Mouse (Mus musculus): ENCODE data around the gene Gm20708. TPM values are rescaled to one million over a fixed set of nuclear protein-coding genes. Genes with fewer than 3 reads are reported as not detected.

The Gm20708 gene
- polyA plus RNA-seq, 1 experiment, result not detected

DNA sequence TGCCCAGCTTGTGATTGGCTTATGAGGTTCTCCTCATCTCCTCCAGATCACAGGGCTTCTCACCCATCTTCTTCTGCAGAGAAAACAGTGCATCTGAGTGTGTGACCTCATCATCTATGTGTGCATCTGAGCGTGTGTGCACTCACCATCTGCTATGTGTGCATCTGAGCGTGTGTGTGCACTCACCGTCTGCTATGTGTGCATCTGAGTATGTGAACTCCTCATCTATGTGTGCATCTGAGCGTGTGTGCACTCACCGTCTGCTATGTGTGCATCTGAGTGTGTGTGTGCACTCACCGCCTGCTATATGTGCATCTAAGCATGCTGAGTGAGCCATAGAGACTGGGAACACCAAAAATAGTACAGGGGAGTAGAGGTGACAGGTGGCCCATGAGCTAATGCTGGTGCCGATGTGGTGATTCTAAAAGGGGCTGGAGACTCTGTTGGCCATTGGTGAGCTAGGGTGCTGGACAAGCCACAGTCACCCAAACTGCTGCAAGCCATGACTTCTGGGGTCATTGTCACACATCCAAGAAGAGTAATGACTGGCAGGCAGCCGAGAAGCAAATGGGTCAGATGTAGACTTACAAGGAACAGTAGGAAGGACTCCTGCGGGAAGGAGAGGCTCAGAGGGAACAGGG, 71.0 kb downstream of the Gm20708 start:
- no peak for DNase-seq (ENCODE audit: low read depth, low spot score)
- WGBS, result 91% methylated on average over 9 of the region's 9 CpGs

DNA sequence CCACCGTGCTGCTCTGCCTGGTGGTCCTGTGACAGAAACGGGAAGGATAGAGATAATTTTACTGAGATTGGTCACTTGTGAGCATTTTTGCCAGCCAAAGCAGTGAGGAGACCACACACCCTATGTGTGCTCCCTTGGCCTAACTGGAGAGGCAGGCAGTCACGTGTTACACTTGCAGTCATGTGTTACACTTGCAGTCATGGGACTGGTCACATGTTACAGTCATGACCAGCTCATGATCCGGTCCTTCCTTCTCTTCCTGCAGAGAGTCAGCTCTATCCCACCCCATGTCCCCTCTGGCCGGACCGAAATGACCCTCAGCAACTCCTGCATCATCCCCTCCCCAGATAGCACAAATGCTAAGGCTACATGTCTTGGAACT, 71.5 kb downstream of the Gm20708 start:
- DNase-seq (ENCODE audit: low read depth, low spot score), result no peak
- 83% methylated on average over 6 of the region's 6 CpGs for WGBS

DNA sequence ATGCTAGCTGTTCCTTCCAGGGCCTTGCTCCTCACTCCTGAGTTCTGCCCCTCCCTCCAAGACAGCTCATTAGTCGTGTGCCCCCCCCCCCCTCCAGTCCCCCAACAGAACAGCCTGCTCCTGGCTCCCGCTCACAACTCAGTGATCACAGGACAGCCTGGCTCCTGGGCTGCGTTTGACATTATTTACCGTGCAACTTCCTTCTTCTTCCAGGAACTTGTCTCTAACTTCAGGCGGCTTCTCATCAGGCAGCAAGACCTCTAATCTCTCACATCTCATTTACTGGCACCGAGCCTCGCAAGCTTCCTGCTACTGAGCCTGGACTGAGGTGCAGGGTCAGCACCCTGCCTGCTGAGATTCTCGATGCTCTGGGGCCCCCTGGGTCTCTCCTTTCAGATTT, 72.3 kb downstream of the Gm20708 start:
- WGBS, result 4% methylated on average over 8 of the region's 8 CpGs
- DNase-seq (ENCODE audit: low read depth, low spot score), result peak; percentile 35

DNA sequence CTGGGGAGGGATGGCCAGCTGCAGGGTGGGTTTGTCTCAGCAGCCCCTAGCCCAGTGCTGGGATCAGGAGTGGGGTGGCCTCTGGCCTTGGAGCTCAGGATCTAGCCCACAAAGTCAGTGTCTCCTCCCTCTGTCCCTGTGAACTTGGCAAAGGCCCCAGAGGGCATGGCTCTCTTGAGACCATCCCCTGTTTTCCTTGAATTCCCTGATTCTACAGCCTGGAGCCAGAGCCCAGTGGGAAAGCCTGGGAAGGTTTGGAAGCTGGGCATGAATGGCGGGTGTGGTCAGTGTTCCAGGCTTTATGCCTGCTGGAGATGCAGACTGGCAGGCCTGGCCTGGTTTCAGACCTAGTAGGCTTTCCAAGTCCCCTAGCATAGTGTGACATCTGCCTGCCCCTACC, 72.7 kb downstream of the Gm20708 start:
- 52% methylated on average over 1 of the region's 1 CpGs for WGBS
- DNase-seq (ENCODE audit: low read depth, low spot score), result no peak

DNA sequence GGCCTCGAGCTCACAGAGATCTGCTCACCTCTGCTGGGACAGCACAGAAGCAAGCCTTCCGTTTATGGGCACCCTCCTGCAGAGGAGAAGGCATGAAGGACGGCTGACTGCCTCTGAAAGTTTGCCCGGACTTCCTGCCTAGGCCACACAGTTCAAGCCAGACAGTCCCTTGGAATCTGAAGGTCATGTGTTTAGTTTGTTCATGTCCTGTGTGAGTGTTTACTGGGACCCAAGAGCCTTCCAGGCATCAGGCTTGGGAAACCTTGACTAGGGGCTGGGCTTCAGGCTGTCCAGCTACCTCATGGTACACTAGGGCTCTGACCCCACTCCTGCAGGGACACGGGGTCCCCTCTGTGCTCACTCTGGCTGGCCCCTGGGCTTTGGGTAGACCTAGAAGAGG, 76.5 kb downstream of the Gm20708 start:
- WGBS, result 65% methylated on average over 5 of the region's 5 CpGs
- no peak for DNase-seq (ENCODE audit: low read depth, low spot score)

DNA sequence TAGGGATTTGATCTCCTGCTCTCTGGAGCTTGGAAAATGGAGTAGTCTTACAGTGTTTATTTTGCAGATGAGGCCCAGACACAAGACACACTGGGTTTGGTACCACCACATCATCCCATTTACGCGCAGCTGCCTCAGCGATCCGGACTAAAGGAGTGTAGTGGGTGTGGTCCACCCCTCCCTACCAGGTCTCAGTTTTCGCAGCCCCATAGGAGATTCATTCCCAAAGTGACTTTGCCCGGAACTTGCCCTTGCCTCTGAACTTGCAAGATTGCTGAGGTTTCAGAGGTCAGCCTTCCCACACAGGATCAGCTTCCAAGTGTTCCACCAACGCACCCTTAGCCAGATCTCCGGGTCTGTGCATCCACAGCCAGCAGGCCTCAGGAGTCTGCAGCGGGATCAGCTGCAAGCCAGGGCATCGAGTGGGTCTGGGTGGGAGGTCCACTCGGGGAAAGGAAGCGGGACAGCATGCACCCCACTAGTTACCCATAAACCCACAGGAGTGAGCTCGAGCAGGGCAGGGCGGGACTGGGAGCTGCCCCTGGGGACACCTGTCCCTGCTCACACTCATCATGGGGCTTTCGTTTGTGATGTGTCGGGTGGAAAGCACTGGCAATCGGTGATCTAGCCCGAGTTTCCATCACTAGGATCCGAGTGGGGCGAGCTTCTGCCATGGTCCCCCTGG, 78.8 kb downstream of the Gm20708 start:
- WGBS, result 33% methylated on average over 20 of the region's 20 CpGs

DNA sequence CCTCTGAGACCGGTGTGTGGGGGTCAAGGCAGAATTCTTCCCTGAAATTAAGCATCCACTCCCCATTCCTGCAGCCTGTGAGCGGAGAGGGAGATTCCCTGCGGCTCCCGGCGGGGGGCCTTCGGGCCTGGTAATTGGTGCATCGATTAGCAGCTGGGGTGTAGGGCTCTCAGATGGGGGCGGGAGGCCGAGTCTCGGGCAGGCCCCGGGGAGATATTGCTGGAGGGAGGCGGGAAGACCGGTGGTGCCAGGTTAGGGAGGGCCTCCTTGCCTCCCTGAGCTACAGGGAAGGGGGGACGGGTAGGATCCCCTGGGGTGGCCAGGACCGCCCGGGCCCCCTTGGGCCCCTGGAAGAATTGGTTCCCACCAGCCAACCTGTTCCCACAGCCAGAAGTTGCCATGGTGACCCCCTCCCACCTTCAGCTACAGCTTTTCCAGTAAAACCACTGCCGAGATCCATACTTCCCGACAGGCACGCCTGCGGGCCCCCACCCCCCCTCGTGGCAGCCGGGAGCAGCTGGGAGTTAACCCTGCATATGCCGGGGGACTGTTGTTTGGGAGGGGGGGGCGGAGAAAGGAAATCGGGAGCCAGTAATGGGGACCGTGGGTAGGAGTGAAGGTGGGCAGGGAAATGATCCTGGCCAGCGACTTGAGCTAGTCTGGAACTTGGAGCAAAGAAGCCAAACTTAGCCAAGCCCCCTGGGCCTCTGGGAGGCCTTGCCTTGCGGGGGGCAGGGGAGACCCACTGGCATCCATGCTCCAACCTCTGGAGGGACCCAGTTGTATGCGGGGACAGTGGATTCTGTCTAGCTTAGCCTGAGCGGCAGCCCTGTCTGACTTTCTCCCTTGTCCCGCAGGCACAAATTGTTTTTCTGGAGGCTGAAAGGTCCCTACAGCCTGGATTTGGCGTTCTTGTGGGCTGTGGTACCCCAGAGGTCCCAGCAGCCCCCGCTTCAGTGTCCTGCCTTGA, 79.7 kb downstream of the Gm20708 start:
- 27% methylated on average over 33 of the region's 33 CpGs for WGBS
- DNase-seq (ENCODE audit: low read depth, low spot score), result no peak

More for the DNA sequence above, 78.8 kb downstream of the Gm20708 start:
- DNase-seq (ENCODE audit: low read depth, low spot score), result no peak

Other genes with a start within 250 kb of the Gm20708 start
- 8.2 and 13.2 TPM in 2 replicates for gene Tnrc6c, start 155.4 kb upstream of the Gm20708 start, polyA plus RNA-seq (2012; rRNA removed)
- 25.5 and 33.4 TPM in 2 replicates for gene Tmc8, start 27.6 kb upstream of the Gm20708 start, polyA plus RNA-seq (2012; rRNA removed)
- 66.3 and 76.5 TPM in 2 replicates for gene Tmc6, start 27.5 kb upstream of the Gm20708 start, polyA plus RNA-seq (2012; rRNA removed)
- gene 6030468B19Rik, start 12.0 kb upstream of the Gm20708 start, polyA plus RNA-seq (2012; rRNA removed), result 0.40 and 0.41 TPM in 2 replicates
- 317 and 353 TPM in 2 replicates for gene Syngr2, start within 50 bp of the Gm20708 start, polyA plus RNA-seq (2012; rRNA removed)
- gene Afmid, start 16.3 kb downstream of the Gm20708 start, polyA plus RNA-seq (2012; rRNA removed), result 9.3 and 13.5 TPM in 2 replicates
- gene Tk1, start 16.4 kb downstream of the Gm20708 start, polyA plus RNA-seq (2012; rRNA removed), result 79.4 and 95.1 TPM in 2 replicates
- gene Birc5, start 39.6 kb downstream of the Gm20708 start, polyA plus RNA-seq (2012; rRNA removed), result 35.8 and 45.0 TPM in 2 replicates
- gene Tmem235, start 51.1 kb downstream of the Gm20708 start, polyA plus RNA-seq (2012; rRNA removed), result 0.09 and 0.26 TPM in 2 replicates
- gene Tha1, start 63.8 kb downstream of the Gm20708 start, polyA plus RNA-seq (2012; rRNA removed), result 24.4 and 25.7 TPM in 2 replicates
- 45.0 and 64.6 TPM in 2 replicates for gene Socs3, start 160.4 kb downstream of the Gm20708 start, polyA plus RNA-seq (2012; rRNA removed)
- 46.4 and 50.6 TPM in 2 replicates for gene Pgs1, start 176.6 kb downstream of the Gm20708 start, polyA plus RNA-seq (2012; rRNA removed)